Mouse (Mus musculus) midbrain, embryonic 11.5 days (tissue): ENCODE data around the gene Atxn7. TPM values are rescaled to one million over a fixed set of nuclear protein-coding genes. Genes with fewer than 3 reads are reported as not detected.

Experiments
- ATAC-seq: fragments of 200-750 bp; cut with Nextera tagmentation; 2 replicates; pipeline ENCODE4 v1.8.0; 2017; ENCODE audit warnings: moderate TSS enrichment, moderate library complexity; ENCODE audit not compliant: low FRiP score
- DNase-seq: peaks from one replicate; pipeline ENCODE4 v3.0.0; 2015; ENCODE audit warnings: low spot score; ENCODE audit errors: missing footprints
- H3K27ac ChIP-seq: fragments of 300-500 bp; sonication (generic); 2 replicates; pipeline ENCODE4 v1.5.1; 2014; ENCODE audit warnings: low read depth, low read length
- H3K27me3 ChIP-seq: fragments of 300-500 bp; sonication (generic); 2 replicates; pipeline ENCODE4 v1.6.1; 2014; ENCODE audit warnings: mild to moderate bottlenecking, low read length, moderate library complexity, mixed read lengths; ENCODE audit not compliant: control insufficient read depth, insufficient read depth
- H3K36me3 ChIP-seq: fragments of 300-500 bp; sonication (generic); 2 replicates; pipeline ENCODE4 v1.6.1; 2014; ENCODE audit warnings: mild to moderate bottlenecking, low read length, moderate library complexity, mixed read lengths; ENCODE audit not compliant: control insufficient read depth, insufficient read depth
- H3K4me1 ChIP-seq: fragments of 300-500 bp; sonication (generic); 2 replicates; pipeline ENCODE4 v1.6.1; 2014; ENCODE audit warnings: low read length; ENCODE audit not compliant: control insufficient read depth, insufficient read depth
- H3K4me2 ChIP-seq: fragments of 300-500 bp; sonication (generic); 2 replicates; pipeline ENCODE4 v1.6.1; 2014; ENCODE audit warnings: mild to moderate bottlenecking, moderate library complexity
- H3K4me3 ChIP-seq: fragments of 300-500 bp; sonication (generic); 2 replicates; pipeline ENCODE4 v1.5.1; 2014; ENCODE audit warnings: low read depth, low read length
- H3K9ac ChIP-seq: fragments of 300-500 bp; sonication (generic); 2 replicates; pipeline ENCODE4 v1.6.1; 2014; ENCODE audit warnings: low read length
- H3K9me3 ChIP-seq: fragments of 300-500 bp; sonication (generic); 2 replicates; pipeline ENCODE4 v1.6.1; 2016; ENCODE audit warnings: low read length; ENCODE audit not compliant: control insufficient read depth
- WGBS: fragments of 180-500 bp; shearing (Covaris S2); extraction: QIAGEN DNeasy Blood & Tissue Kit; methylation state at CpG from one replicate; pipeline ENCODE4 v1.1.7; 2014; 5-methylcytosine and 5-hydroxymethylcytosine counted together
- polyA plus RNA-seq: library from polyadenylated mRNA; unstranded; fragments of >200 nt; fragmentation: Nextera tagmentation; extraction: Ambion mirVana; gene quantifications from 2 replicates; pipeline ENCODE4 v1.2.1, GENCODE M21; 2014

Atxn7 gene
- polyA plus RNA-seq, 1 experiment from 2014 or later: 5.2 TPM

GRCm38 (mm10) chr14:13970513-13970912 is 9.3 kb downstream of the Atxn7 start:
- Histone ChIP-seq H3K27ac (no peak overlapping the region), H3K36me3 (no peaks in the 10 kb centered on the region), H3K4me1 (no peaks in the 10 kb centered on the region), H3K9me3 (no peaks in the 10 kb centered on the region), H3K27me3 (no peaks in the 10 kb centered on the region), H3K4me3 (no peak overlapping the region), H3K9ac (no peak overlapping the region), H3K4me2 (no peak overlapping the region)
- ATAC-seq: no peak
- WGBS: 87% methylated on average over 3 of the region's 3 CpGs
- no peak for DNase-seq

GRCm38 (mm10) chr14:13971644-13972234 is 10.5 kb downstream of the Atxn7 start:
- no peak overlapping the region for H3K27ac ChIP-seq
- 46% methylated on average over 6 of the region's 6 CpGs for WGBS
- no peak overlapping the region for H3K9ac ChIP-seq

DNA sequence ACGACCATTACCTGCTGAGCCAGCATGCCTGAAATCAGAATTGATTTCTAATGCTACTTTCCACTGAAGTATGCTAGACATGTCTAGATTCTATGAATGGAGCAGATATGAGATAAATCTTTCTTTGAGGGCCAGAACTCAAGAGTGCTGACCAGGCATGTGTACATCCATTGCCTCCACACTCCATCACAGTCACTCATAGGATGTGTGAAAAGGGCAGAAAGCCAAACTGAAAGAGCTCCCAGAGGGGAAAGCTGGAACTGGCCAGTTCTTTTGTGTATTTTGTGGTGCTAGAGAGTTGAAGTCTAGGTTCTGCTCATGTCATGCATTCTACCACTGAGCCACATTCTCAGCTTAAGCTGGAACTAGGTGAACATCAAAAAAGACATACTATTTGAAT is 16.3 kb downstream of the Atxn7 start:
- Histone ChIP-seq H3K4me3 (no peak overlapping the region), H3K9ac (no peak overlapping the region), H3K27ac (no peak overlapping the region), H3K36me3 (no peaks in the 10 kb centered on the region), H3K4me1 (no peaks in the 10 kb centered on the region), H3K9me3 (no peaks in the 10 kb centered on the region), H3K27me3 (no peaks in the 10 kb centered on the region), H3K4me2 (no peak overlapping the region)
- no peak for ATAC-seq
- DNase-seq: no peak
- WGBS: 91% methylated on average over 1 of the region's 1 CpGs

More at GRCm38 (mm10) chr14:13971644-13972234, 10.5 kb downstream of the Atxn7 start:
- Histone ChIP-seq H3K27me3 (no peaks in the 10 kb centered on the region), H3K4me1 (no peaks in the 10 kb centered on the region), H3K9me3 (no peaks in the 10 kb centered on the region), H3K36me3 (no peaks in the 10 kb centered on the region), H3K4me2 (no peak overlapping the region), H3K4me3 (no peak overlapping the region)
- no peak for ATAC-seq
- no peak for DNase-seq

GRCm38 (mm10) chr14:13981286-13981685 is 20.0 kb downstream of the Atxn7 start:
- H3K4me2 ChIP-seq: no peak overlapping the region
- H3K27ac ChIP-seq: no peak overlapping the region
- ATAC-seq: no peak
- H3K27me3 ChIP-seq: no peaks in the 10 kb centered on the region
- no peaks in the 10 kb centered on the region for H3K9me3 ChIP-seq
- no peak overlapping the region for H3K4me3 ChIP-seq
- H3K36me3 ChIP-seq: no peaks in the 10 kb centered on the region
- H3K4me1 ChIP-seq: no peaks in the 10 kb centered on the region
- no peak for DNase-seq
- WGBS: 47% methylated on average over 2 of the region's 2 CpGs
- no peak overlapping the region for H3K9ac ChIP-seq

DNA sequence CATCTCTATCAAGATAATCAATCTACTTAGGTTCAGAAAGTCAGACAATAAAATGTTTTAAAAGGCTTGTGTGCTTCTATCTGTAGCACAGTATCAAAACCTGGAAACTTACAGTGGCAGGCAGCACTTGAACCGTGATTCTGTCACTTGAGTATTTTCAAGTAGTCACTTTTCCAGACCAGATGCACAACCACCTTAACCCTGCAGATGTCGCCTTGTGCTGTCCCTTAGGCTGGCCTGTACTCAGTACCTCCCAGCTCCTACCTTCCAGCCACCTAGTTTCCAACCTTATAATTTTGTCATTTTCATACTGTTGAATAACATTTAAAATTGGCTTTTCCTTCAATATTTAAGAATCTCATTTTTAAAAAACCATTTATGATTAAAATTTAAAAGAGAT is 20.9 kb downstream of the Atxn7 start:
- WGBS: 58% methylated on average over 2 of the region's 2 CpGs
- no peak overlapping the region for H3K9ac ChIP-seq
- no peak overlapping the region for H3K27ac ChIP-seq
- DNase-seq (no peak), ATAC-seq (no peak)
- no peak overlapping the region for H3K4me3 ChIP-seq
- H3K36me3 ChIP-seq: no peaks in the 10 kb centered on the region
- H3K4me1 ChIP-seq: no peaks in the 10 kb centered on the region
- no peaks in the 10 kb centered on the region for H3K9me3 ChIP-seq
- H3K4me2 ChIP-seq: no peak overlapping the region
- H3K27me3 ChIP-seq: no peaks in the 10 kb centered on the region

GRCm38 (mm10) chr14:13988397-13988796 is 27.2 kb downstream of the Atxn7 start:
- Histone ChIP-seq H3K4me1 (no peaks in the 10 kb centered on the region), H3K27me3 (no peaks in the 10 kb centered on the region), H3K36me3 (no peaks in the 10 kb centered on the region), H3K9me3 (no peaks in the 10 kb centered on the region), H3K4me2 (no peak overlapping the region), H3K4me3 (no peak overlapping the region), H3K9ac (no peak overlapping the region), H3K27ac (no peak overlapping the region)
- DNase-seq (no peak), ATAC-seq (no peak)
- 79% methylated on average over 2 of the region's 2 CpGs for WGBS

DNA sequence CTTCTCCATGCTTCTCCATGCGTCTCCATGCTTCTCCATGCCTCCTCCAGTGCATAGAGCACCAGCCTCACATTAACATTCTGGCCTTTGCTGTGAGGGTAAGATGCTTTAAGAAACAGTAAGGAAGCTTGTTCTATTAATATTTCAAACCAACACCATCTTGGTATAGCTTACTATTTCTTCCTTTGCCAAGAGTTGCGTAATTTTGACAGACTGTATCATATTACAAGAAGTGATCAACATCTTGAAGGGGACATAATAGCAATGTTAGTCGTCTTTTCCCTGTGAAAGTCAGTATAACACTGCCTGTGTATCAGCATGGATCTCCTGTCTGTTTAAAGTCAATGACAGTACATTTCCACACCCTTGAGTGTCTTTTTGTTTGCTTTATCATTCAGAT is 29.5 kb downstream of the Atxn7 start:
- no peaks in the 10 kb centered on the region for H3K4me1 ChIP-seq
- no peak overlapping the region for H3K4me2 ChIP-seq
- no peak overlapping the region for H3K27ac ChIP-seq
- no peaks in the 10 kb centered on the region for H3K27me3 ChIP-seq
- no peak overlapping the region for H3K9ac ChIP-seq
- ATAC-seq (no peak), DNase-seq (no peak)
- 86% methylated on average over 3 of the region's 3 CpGs for WGBS
- no peaks in the 10 kb centered on the region for H3K36me3 ChIP-seq
- H3K9me3 ChIP-seq: no peaks in the 10 kb centered on the region
- H3K4me3 ChIP-seq: no peak overlapping the region

DNA sequence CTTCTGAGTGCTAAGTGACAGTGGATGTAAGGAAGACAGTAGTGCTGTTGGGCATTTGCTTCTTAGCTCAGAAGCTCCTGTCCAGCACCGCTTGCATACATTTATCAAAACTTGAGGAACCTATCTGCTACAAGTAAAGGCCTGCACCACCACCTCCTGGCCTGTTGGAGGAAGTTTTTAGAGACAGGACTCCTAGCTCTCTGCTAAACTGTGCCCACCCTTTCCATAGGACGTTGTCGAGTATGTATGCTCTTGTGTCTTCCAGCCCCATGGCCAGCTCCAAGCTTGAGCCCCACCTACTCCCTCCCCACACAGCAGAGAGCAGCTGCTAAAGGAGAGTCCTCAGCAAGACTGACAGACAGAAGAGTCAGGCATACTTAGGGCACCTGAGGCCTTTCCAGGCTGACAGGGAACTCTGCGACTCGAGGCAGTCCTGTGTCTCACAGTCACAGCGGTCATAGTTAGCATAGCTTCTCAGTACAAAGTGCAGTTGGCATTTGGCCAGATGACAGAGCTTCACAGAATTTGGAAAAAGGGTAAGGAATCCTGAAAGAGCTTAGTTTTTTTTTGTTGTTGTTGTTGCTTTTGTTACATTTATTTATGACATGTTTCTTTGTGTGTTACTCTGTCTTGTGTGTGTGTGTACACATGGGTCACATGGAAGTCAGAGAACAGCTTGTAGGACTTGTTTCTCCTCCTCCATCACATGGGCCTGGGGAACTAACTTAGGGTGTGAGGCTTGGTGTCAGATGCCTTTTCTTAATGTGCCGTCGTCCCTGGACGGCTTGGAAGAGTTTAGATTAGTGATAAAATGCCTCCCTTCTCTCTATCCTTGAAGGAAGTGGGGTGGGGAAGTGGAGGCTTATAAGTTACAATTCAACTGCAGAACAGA is 34.2 kb downstream of the Atxn7 start:
- no peaks in the 10 kb centered on the region for H3K36me3 ChIP-seq
- WGBS: 83% methylated on average over 9 of the region's 9 CpGs
- no peak for ATAC-seq

DNA sequence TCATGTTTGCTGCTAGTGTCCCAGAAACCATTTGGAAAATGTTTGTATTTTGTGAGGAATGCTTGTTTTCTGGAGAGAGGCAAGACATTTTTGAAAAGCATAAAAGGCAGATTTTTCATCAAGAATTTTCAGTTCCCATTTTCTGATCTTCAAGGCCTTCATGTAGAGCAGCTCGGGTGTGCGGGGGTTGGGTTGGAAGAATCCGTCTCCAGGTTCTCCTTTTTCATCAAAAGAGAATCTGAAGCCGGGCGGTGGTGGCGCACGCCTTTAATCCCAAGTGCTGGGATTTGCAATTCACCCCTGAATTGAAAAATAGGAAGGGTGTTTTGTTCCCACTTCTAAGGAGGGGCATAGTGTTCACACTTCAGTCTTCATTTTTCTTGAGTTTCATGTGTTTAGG is 41.5 kb downstream of the Atxn7 start:
- Histone ChIP-seq H3K4me1 (no peaks in the 10 kb centered on the region), H3K9me3 (no peaks in the 10 kb centered on the region), H3K27ac (no peak overlapping the region), H3K9ac (no peak overlapping the region), H3K27me3 (no peaks in the 10 kb centered on the region), H3K36me3 (no peaks in the 10 kb centered on the region), H3K4me2 (no peak overlapping the region), H3K4me3 (no peak overlapping the region)
- ATAC-seq (no peak), DNase-seq (no peak)
- WGBS: 88% methylated on average over 7 of the region's 7 CpGs

More for the DNA sequence above, 34.2 kb downstream of the Atxn7 start:
- Histone ChIP-seq H3K27me3 (no peaks in the 10 kb centered on the region), H3K4me1 (no peaks in the 10 kb centered on the region), H3K9me3 (no peaks in the 10 kb centered on the region), H3K4me3 (no peak overlapping the region), H3K9ac (no peak overlapping the region), H3K27ac (no peak overlapping the region), H3K4me2 (no peak overlapping the region)
- DNase-seq: no peak
